Mouse (Mus musculus) bone marrow macrophage, adult 2 months (primary cell): ENCODE measurements at regions not wholly inside any gene's neighbourhood (a gene's known extent, or its start where the extent isn't known, plus 50 kb on each side); places are given as distances from the start of the nearest gene placed in this dataset.

ENCODE experiments used
- CTCF ChIP-seq: IDR thresholded peaks from 2 replicates; pipeline ENCODE4 v1.5.1; 2012; ENCODE audit warnings: low read depth, mild to moderate bottlenecking, low read length, moderate library complexity
- POLR2A ChIP-seq: IDR thresholded peaks from 2 replicates; pipeline ENCODE4 v1.6.1; 2012; ENCODE audit warnings: mild to moderate bottlenecking, low read depth, low read length, borderline replicate concordance

DNA sequence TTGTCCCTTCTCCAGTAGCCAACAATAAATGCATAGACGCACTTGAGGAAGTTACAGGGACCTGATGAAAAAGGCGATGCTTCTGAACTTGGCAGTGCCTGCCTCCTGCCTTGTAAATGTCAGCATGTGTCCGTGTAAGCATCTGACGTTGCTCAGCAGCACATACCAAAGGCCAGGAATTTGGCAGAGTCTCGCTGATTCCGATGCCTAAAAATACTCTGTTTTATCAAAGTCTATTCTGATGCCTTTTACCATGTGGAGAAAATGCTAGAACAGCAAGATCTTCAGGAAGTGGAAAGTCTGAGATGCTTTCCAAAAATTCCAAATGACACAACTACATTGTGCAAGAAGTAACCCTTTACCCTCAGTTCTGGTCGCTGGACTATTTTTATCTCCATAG is 92.5 kb upstream of the N6amt1 start:
- TF ChIP-seq CTCF (no peak), POLR2A (no peak)
